Mouse (Mus musculus) neural tube, embryonic 15.5 days (tissue): ENCODE results near the gene Slc19a3. TPM values are rescaled to one million over a fixed set of nuclear protein-coding genes. Genes with fewer than 3 reads are reported as not detected.

Source experiments
- ATAC-seq: fragments of 200-750 bp; cut with Nextera tagmentation; 2 replicates; pipeline ENCODE4 v1.8.0; 2017; ENCODE audit warnings: mild to moderate bottlenecking, moderate TSS enrichment, moderate library complexity; ENCODE audit not compliant: low FRiP score
- H3K27ac ChIP-seq: fragments of 300-500 bp; sonication (generic); replicated peaks from 2 replicates; pipeline ENCODE4 v1.5.1; 2015; ENCODE audit warnings: mild to moderate bottlenecking, inconsistent platforms
- H3K27me3 ChIP-seq: fragments of 300-500 bp; sonication (generic); replicated peaks from 2 replicates; pipeline ENCODE4 v1.6.1; 2015; ENCODE audit warnings: inconsistent platforms
- H3K36me3 ChIP-seq: fragments of 300-500 bp; sonication (generic); 2 replicates; pipeline ENCODE4 v1.6.1; 2015; ENCODE audit warnings: inconsistent platforms
- H3K4me1 ChIP-seq: fragments of 300-500 bp; sonication (generic); 2 replicates; pipeline ENCODE4 v1.6.1; 2015; ENCODE audit warnings: inconsistent platforms
- H3K4me2 ChIP-seq: fragments of 300-500 bp; sonication (generic); 2 replicates; pipeline ENCODE4 v1.6.1; 2015; ENCODE audit warnings: inconsistent platforms, mild to moderate bottlenecking, moderate library complexity
- H3K4me3 ChIP-seq: fragments of 300-500 bp; sonication (generic); replicated peaks from 2 replicates; pipeline ENCODE4 v1.5.1; 2015; ENCODE audit warnings: mild to moderate bottlenecking, inconsistent platforms
- H3K9ac ChIP-seq: fragments of 300-500 bp; sonication (generic); replicated peaks from 2 replicates; pipeline ENCODE4 v1.6.1; 2015; ENCODE audit warnings: mild to moderate bottlenecking, inconsistent platforms
- H3K9me3 ChIP-seq: fragments of 300-500 bp; sonication (generic); replicated peaks from 2 replicates; pipeline ENCODE4 v1.6.1; 2016; ENCODE audit warnings: inconsistent platforms
- WGBS: fragments of 180-500 bp; shearing (Covaris S2); methylation state at CpG from one replicate; pipeline ENCODE4 v1.1.7; 2015; ENCODE audit warnings: mixed read lengths; 5-methylcytosine and 5-hydroxymethylcytosine counted together
- polyA plus RNA-seq: library from polyadenylated mRNA; unstranded; fragments of >200 nt; fragmentation: Nextera tagmentation; extraction: Ambion mirVana; gene quantifications from 2 replicates; pipeline ENCODE4 v1.2.1, GENCODE M21; 2015

The Slc19a3 gene
- polyA plus RNA-seq, 1 experiment from 2014 or later: 0.75 TPM

DNA sequence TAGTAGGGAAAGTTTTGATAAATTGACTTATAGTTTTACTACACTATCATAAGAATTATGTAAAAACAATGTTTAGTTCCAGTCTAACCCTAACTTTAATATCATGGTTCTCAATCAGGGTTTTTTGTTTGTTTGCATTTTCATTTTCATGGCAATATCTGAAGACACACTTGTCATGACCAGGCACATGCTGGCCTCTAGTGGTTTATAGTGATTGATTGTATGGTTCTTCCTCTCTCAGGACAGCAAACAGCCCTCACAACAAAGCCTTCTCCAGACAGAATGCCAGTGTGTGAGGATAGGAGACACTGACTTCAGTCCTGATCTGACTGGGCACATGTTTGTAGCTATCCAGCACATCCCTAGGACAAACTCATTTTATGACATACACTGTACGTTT, 65.0 kb downstream of the Slc19a3 start:
- no peak for ATAC-seq
- no peak overlapping the region for H3K4me2 ChIP-seq

DNA sequence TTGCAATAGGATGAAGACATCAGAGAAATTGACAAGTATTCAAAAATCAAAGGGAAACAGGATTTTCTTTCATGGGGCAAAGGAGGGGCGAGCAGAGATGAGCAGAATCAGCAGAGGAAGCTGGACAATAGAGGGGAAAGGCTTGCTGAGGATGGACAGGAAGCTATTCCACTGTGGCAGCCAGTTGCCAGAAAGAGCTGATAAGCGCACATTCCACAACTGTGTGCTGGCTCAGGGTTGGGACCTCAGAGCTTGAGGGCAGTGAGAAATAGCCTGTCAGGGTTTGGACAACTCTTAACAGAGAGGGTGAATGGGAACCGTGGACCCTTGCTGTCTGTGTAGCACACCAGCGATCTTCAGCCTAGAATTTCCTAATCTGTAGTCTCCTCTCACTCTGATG, 66.2 kb downstream of the Slc19a3 start:
- WGBS: 77% methylated on average over 4 of the region's 4 CpGs
- ATAC-seq: no peak
- Histone ChIP-seq H3K27me3 (no peaks in the 10 kb centered on the region), H3K27ac (no peak overlapping the region), H3K9me3 (no peaks in the 10 kb centered on the region), H3K4me2 (no peak overlapping the region), H3K9ac (no peak overlapping the region), H3K36me3 (no peaks in the 10 kb centered on the region), H3K4me3 (no peak overlapping the region), H3K4me1 (no peaks in the 10 kb centered on the region)

More for the DNA sequence above, 65.0 kb downstream of the Slc19a3 start:
- WGBS: 82% methylated on average over 1 of the region's 1 CpGs
- no peaks in the 10 kb centered on the region for H3K9me3 ChIP-seq
- no peak overlapping the region for H3K27ac ChIP-seq
- H3K27me3 ChIP-seq: no peaks in the 10 kb centered on the region
- H3K9ac ChIP-seq: no peak overlapping the region
- no peak overlapping the region for H3K4me3 ChIP-seq
- H3K4me1 ChIP-seq: no peaks in the 10 kb centered on the region
- H3K36me3 ChIP-seq: no peaks in the 10 kb centered on the region

DNA sequence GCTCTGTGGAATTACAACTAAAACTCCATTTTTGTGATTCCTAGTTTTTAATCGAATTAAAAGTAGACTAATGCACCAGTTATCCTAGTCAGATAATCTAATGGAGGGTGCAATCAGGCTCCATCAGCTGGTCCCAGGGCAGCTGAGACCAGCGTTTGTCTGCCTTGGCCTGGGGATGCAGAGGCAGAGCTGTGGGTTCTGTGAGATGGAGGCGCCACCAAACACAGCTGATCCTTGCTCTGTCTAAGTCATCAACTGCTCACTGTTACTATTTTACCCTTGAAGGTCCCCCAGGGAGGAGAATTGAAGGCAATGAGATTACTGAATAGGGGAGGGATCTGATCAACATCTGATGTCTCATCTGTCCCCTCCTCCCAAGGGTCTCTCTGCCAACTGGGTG, 71.8 kb downstream of the Slc19a3 start:
- Histone ChIP-seq H3K9me3 (no peaks in the 10 kb centered on the region), H3K36me3 (no peaks in the 10 kb centered on the region), H3K27me3 (no peaks in the 10 kb centered on the region), H3K4me3 (no peak overlapping the region), H3K4me2 (no peak overlapping the region), H3K9ac (no peak overlapping the region), H3K4me1 (no peaks in the 10 kb centered on the region), H3K27ac (no peak overlapping the region)
- WGBS: 47% methylated on average over 3 of the region's 3 CpGs
- no peak for ATAC-seq

Other genes starting within 250 kb of the Slc19a3 start
- gene Agfg1, start 199.0 kb downstream of the Slc19a3 start, polyA plus RNA-seq: 26.6 and 36.5 TPM in 2 replicates
- 0.26 TPM in 1 of 2 replicates, not detected in the other for gene A030005L19Rik, start 125.1 kb downstream of the Slc19a3 start, polyA plus RNA-seq
- gene A030014E15Rik, start 113.5 kb downstream of the Slc19a3 start, polyA plus RNA-seq: not detected in 2 replicates
- gene Gm6217, start 107.0 kb downstream of the Slc19a3 start, polyA plus RNA-seq: not detected in 2 replicates
- not detected in 2 replicates for gene A030003K21Rik, start 95.1 kb downstream of the Slc19a3 start, polyA plus RNA-seq
- not detected in 2 replicates for gene Gm7544, start 82.4 kb downstream of the Slc19a3 start, polyA plus RNA-seq
- not detected in 2 replicates for gene Gm47955, start 78.2 kb downstream of the Slc19a3 start, polyA plus RNA-seq
- not detected in 2 replicates for gene Gm47959, start 37.9 kb downstream of the Slc19a3 start, polyA plus RNA-seq
- gene Krtap28-10, start 4.0 kb upstream of the Slc19a3 start, polyA plus RNA-seq: not detected in 2 replicates
- gene Gm47969, start 6.5 kb upstream of the Slc19a3 start, polyA plus RNA-seq: not detected in 2 replicates
- gene A030005K14Rik, start 20.9 kb upstream of the Slc19a3 start, polyA plus RNA-seq: not detected in 2 replicates
- not detected in 2 replicates for gene Krtap28-13, start 22.5 kb upstream of the Slc19a3 start, polyA plus RNA-seq
- 0.49 TPM in 1 of 2 replicates, not detected in the other for gene Ccl20, start 78.3 kb upstream of the Slc19a3 start, polyA plus RNA-seq
- 1.2 and 1.4 TPM in 2 replicates for gene Daw1, start 121.3 kb upstream of the Slc19a3 start, polyA plus RNA-seq